ENCODE assay signal across 8 mouse cellular contexts in genomic region chr10:99262867-99263379, GRCm38 (mm10). TPM values are rescaled to one million over a fixed set of nuclear protein-coding genes. Genes with fewer than 3 reads are reported as not detected.
DNase-seq lines count a peak whose midpoint lies in the region; ATAC-seq lines count a peak whose summit lies in the region.

TSS of gene Dusp6 (plus strand) at chr10:99263231.

- peak within 1 kb of the TSS; percentile 91 for H3K27ac ChIP-seq in hindbrain, embryonic 13.5 days

- no peaks in the 10 kb centered on the region for H3K9me3 ChIP-seq in hindbrain, embryonic 13.5 days

- under 1% methylated on average over 29 of the region's 29 CpGs for WGBS in hindbrain, embryonic 13.5 days

- H3K4me2 ChIP-seq in hindbrain, embryonic 13.5 days, result peak within 1 kb of the TSS; percentile 85

- H3K4me1 ChIP-seq in hindbrain, embryonic 13.5 days (replicated peaks), result peaks cover 45% of the 10 kb centered on the region

- H3K36me3 ChIP-seq in hindbrain, embryonic 13.5 days, result peaks cover 5% of the 10 kb centered on the region

- H3K27me3 ChIP-seq in hindbrain, embryonic 13.5 days, result peaks cover 24% of the 10 kb centered on the region

- peak; percentile 99 for DNase-seq in MN1 (ENCODE audit: low spot score)
- peak; percentile 87 for DNase-seq in cerebellum, adult 9-11 months
- DNase-seq in frontal cortex, postnatal 14 days (ENCODE audit: low spot score in 2 of 2), result peak; percentile 97 to 98
- peak; percentile 85 for DNase-seq in layer of hippocampus, postnatal 25 days (ENCODE audit: extremely low spot score in 1 of 2, low spot score in 1 of 2)
- peak; percentile 99 for DNase-seq in lung, postnatal 25 days (ENCODE audit: low spot score)
- peak; percentile 98 for DNase-seq in retina, embryonic 14.5 days (ENCODE audit: low spot score)
- DNase-seq in thymus, postnatal 4 days, result peak; percentile 88

- peak; percentile 97 for ATAC-seq in hindbrain, embryonic 13.5 days (ENCODE audit: low FRiP score)

- H3K4me3 ChIP-seq in hindbrain, embryonic 13.5 days, result peak within 1 kb of the TSS; percentile 55

- H3K9ac ChIP-seq in hindbrain, embryonic 13.5 days, result peak within 1 kb of the TSS; percentile 89

RNA-seq across cellular contexts. Expression of gene Dusp6, which starts in this region (rescaled TPM):
- polyA plus RNA-seq in hindbrain, embryonic 13.5 days (2015; fragmentation: Nextera tagmentation; extraction: Ambion mirVana), result 27.2 and 27.7 TPM in 2 replicates
- total RNA-seq in layer of hippocampus, postnatal 25 days (2021), result 10 to 100 TPM; 74.9 to 93.5 TPM

Comparison
In these comparisons a context has a peak if more than half of its experiments do, and no peak if none do; other contexts are left out.
1. Peak in every context shown above with its lines: DNase-seq, ATAC-seq, H3K4me3 ChIP-seq and H3K27ac ChIP-seq.